Mouse (Mus musculus): ENCODE results near the gene Xxylt1. TPM values are rescaled to one million over a fixed set of nuclear protein-coding genes. Genes with fewer than 3 reads are reported as not detected.

Xxylt1 gene
- total RNA-seq, 1 experiment from 2014 or later: 9.2 TPM

- no peak for ATAC-seq (replicated peaks in 1 of 2; ENCODE audit: insufficient read depth in 1 of 2, low FRiP score in 2 of 2, low TSS enrichment in 1 of 2, low read depth in 1 of 2, poor library complexity in 2 of 2, severe bottlenecking in 2 of 2)
Measured at GRCm38 (mm10) chr16:30956141-30956540, 125.1 kb downstream of the Xxylt1 start.

GRCm38 (mm10) chr16:30948636-30949035 is 132.6 kb downstream of the Xxylt1 start:
- ATAC-seq (replicated peaks in 1 of 2; ENCODE audit: insufficient read depth in 1 of 2, low FRiP score in 2 of 2, low TSS enrichment in 1 of 2, low read depth in 1 of 2, poor library complexity in 2 of 2, severe bottlenecking in 2 of 2): no peak

GRCm38 (mm10) chr16:30948216-30948615 is 133.0 kb downstream of the Xxylt1 start:
- peak; percentile 27 to 53; a peak in 2 of 4 replicates for ATAC-seq (replicated peaks in 1 of 2; ENCODE audit: insufficient read depth in 1 of 2, low FRiP score in 2 of 2, low TSS enrichment in 1 of 2, low read depth in 1 of 2, poor library complexity in 2 of 2, severe bottlenecking in 2 of 2)

- peak; percentile 22 to 35; a peak in 2 of 4 replicates for ATAC-seq (replicated peaks in 1 of 2; ENCODE audit: insufficient read depth in 1 of 2, low FRiP score in 2 of 2, low TSS enrichment in 1 of 2, low read depth in 1 of 2, poor library complexity in 2 of 2, severe bottlenecking in 2 of 2)
Measured at GRCm38 (mm10) chr16:30944886-30945285, 136.3 kb downstream of the Xxylt1 start.

GRCm38 (mm10) chr16:30943919-30944318 is 137.3 kb downstream of the Xxylt1 start:
- ATAC-seq (replicated peaks in 1 of 2; ENCODE audit: insufficient read depth in 1 of 2, low FRiP score in 2 of 2, low TSS enrichment in 1 of 2, low read depth in 1 of 2, poor library complexity in 2 of 2, severe bottlenecking in 2 of 2): no peak

GRCm38 (mm10) chr16:30940699-30941098 is 140.5 kb downstream of the Xxylt1 start:
- no peak for ATAC-seq (replicated peaks in 1 of 2; ENCODE audit: insufficient read depth in 1 of 2, low FRiP score in 2 of 2, low TSS enrichment in 1 of 2, low read depth in 1 of 2, poor library complexity in 2 of 2, severe bottlenecking in 2 of 2)

GRCm38 (mm10) chr16:30939903-30940302 is 141.3 kb downstream of the Xxylt1 start:
- no peak for ATAC-seq (replicated peaks in 1 of 2; ENCODE audit: insufficient read depth in 1 of 2, low FRiP score in 2 of 2, low TSS enrichment in 1 of 2, low read depth in 1 of 2, poor library complexity in 2 of 2, severe bottlenecking in 2 of 2)

GRCm38 (mm10) chr16:30939210-30939609 is 142.0 kb downstream of the Xxylt1 start:
- ATAC-seq (replicated peaks in 1 of 2; ENCODE audit: insufficient read depth in 1 of 2, low FRiP score in 2 of 2, low TSS enrichment in 1 of 2, low read depth in 1 of 2, poor library complexity in 2 of 2, severe bottlenecking in 2 of 2): no peak

- ATAC-seq (replicated peaks in 1 of 2; ENCODE audit: insufficient read depth in 1 of 2, low FRiP score in 2 of 2, low TSS enrichment in 1 of 2, low read depth in 1 of 2, poor library complexity in 2 of 2, severe bottlenecking in 2 of 2): peak; percentile 55 to 72
Measured at GRCm38 (mm10) chr16:30938664-30939063, 142.6 kb downstream of the Xxylt1 start.

GRCm38 (mm10) chr16:30937665-30938064 is 143.6 kb downstream of the Xxylt1 start:
- ATAC-seq (replicated peaks in 1 of 2; ENCODE audit: insufficient read depth in 1 of 2, low FRiP score in 2 of 2, low TSS enrichment in 1 of 2, low read depth in 1 of 2, poor library complexity in 2 of 2, severe bottlenecking in 2 of 2): no peak

GRCm38 (mm10) chr16:30936471-30936870 is 144.8 kb downstream of the Xxylt1 start:
- ATAC-seq (replicated peaks in 1 of 2; ENCODE audit: insufficient read depth in 1 of 2, low FRiP score in 2 of 2, low TSS enrichment in 1 of 2, low read depth in 1 of 2, poor library complexity in 2 of 2, severe bottlenecking in 2 of 2): no peak

GRCm38 (mm10) chr16:30936012-30936461 is 145.2 kb downstream of the Xxylt1 start:
- no peak for ATAC-seq (replicated peaks in 1 of 2; ENCODE audit: insufficient read depth in 1 of 2, low FRiP score in 2 of 2, low TSS enrichment in 1 of 2, low read depth in 1 of 2, poor library complexity in 2 of 2, severe bottlenecking in 2 of 2)

GRCm38 (mm10) chr16:30934967-30935690 is 146.1 kb downstream of the Xxylt1 start:
- 0 out of 4 replicates have a peak, but pooled peaks of 1 of the 2 experiments have one; percentile 2 for ATAC-seq (replicated peaks in 1 of 2; ENCODE audit: insufficient read depth in 1 of 2, low FRiP score in 2 of 2, low TSS enrichment in 1 of 2, low read depth in 1 of 2, poor library complexity in 2 of 2, severe bottlenecking in 2 of 2)

- ATAC-seq (replicated peaks in 1 of 2; ENCODE audit: insufficient read depth in 1 of 2, low FRiP score in 2 of 2, low TSS enrichment in 1 of 2, low read depth in 1 of 2, poor library complexity in 2 of 2, severe bottlenecking in 2 of 2): no peak
Measured at GRCm38 (mm10) chr16:30934205-30934780, 146.9 kb downstream of the Xxylt1 start.

- ATAC-seq (replicated peaks in 1 of 2; ENCODE audit: insufficient read depth in 1 of 2, low FRiP score in 2 of 2, low TSS enrichment in 1 of 2, low read depth in 1 of 2, poor library complexity in 2 of 2, severe bottlenecking in 2 of 2): peak in 1 of 2 experiments; percentile 25; a peak in 1 of 4 replicates
Measured at GRCm38 (mm10) chr16:30933366-30933765, 147.9 kb downstream of the Xxylt1 start.

- no peak for ATAC-seq (replicated peaks in 1 of 2; ENCODE audit: insufficient read depth in 1 of 2, low FRiP score in 2 of 2, low TSS enrichment in 1 of 2, low read depth in 1 of 2, poor library complexity in 2 of 2, severe bottlenecking in 2 of 2)
Measured at GRCm38 (mm10) chr16:30932791-30933190, 148.4 kb downstream of the Xxylt1 start.

- ATAC-seq (replicated peaks in 1 of 2; ENCODE audit: insufficient read depth in 1 of 2, low FRiP score in 2 of 2, low TSS enrichment in 1 of 2, low read depth in 1 of 2, poor library complexity in 2 of 2, severe bottlenecking in 2 of 2): no peak
Measured at GRCm38 (mm10) chr16:30932196-30932595, 149.0 kb downstream of the Xxylt1 start.

GRCm38 (mm10) chr16:30929165-30929564 is 152.1 kb downstream of the Xxylt1 start:
- ATAC-seq (replicated peaks in 1 of 2; ENCODE audit: insufficient read depth in 1 of 2, low FRiP score in 2 of 2, low TSS enrichment in 1 of 2, low read depth in 1 of 2, poor library complexity in 2 of 2, severe bottlenecking in 2 of 2): no peak
